ENCODE assay signal across 8 mouse cellular contexts in the genomic region with DNA sequence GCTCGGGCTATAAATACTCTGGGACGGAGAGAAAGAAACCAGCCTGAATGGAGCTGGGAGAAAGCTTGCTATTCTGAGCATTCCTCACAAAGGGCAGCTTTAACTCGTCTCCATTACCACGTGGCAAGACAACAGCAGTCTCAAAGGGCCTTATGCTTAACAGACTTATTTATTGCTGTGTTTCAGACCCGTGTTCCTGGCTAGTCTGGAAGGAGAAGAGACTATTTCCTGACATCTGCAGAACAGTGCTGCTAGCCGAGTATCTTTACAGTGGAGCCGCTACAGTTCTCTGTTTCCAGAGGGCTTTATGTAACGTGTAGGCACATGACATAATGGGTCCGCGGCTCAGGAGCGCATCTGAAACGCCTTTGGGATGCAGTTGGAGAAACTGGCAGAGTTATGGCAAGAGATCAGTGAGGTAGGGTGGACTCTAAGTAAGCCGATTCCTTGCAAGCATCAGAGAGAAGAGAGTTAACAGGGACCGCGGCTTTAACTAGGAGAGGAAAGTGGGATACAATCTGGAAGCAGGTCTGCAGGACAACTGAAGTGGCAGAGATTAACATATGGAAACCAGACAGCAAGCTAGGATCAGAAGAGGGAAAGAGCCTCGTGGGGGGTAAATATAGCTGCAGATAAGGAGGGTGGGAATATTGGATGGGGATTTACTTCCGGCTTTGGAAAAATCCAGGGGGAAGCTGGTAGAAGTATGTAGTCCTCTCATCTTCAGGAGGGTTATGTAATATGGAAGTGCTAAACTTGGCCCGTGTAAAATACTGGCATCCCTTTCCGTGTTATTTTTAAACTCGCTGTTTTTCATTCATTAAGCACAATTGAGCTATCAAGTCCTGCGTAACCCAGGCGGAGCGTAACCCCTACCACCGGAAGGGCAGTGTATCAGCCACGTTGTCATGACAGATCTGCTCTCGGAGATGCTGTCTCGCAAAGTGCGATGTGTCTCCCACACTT.
DNase-seq lines count a peak whose midpoint lies in the region; ATAC-seq lines count a peak whose summit lies in the region.

No protein-coding gene starts in this region.

- peak; percentile 7 to 45 for DNase-seq in adrenal gland, adult (ENCODE audit: inconsistent age in 2 of 2, low spot score in 1 of 2)
- no peak for DNase-seq in adrenal gland, postnatal 10 days
- DNase-seq in layer of hippocampus, adult 18-20 months (ENCODE audit: low spot score in 2 of 2): peak; percentile 46 to 74
- peak; percentile 48 for DNase-seq in lung, postnatal 36 days
- DNase-seq in B cell, adult 2 months: no peak

- H3K27me3 ChIP-seq in embryonic facial prominence, embryonic 12.5 days: no peaks in the 10 kb centered on the region
- no peaks in the 10 kb centered on the region for H3K27me3 ChIP-seq in heart, embryonic 16.5 days (ENCODE audit: control insufficient read depth, insufficient read depth, low read length)

- peaks cover 22% of the 10 kb centered on the region for H3K4me1 ChIP-seq in embryonic facial prominence, embryonic 12.5 days
- peaks cover 15% of the 10 kb centered on the region for H3K4me1 ChIP-seq in heart, embryonic 16.5 days (ENCODE audit: control insufficient read depth, insufficient read depth, low read length)

- no peaks in the 10 kb centered on the region for H3K36me3 ChIP-seq in embryonic facial prominence, embryonic 12.5 days
- no peaks in the 10 kb centered on the region for H3K36me3 ChIP-seq in heart, embryonic 16.5 days (ENCODE audit: control insufficient read depth, insufficient read depth)

- peak overlapping the region; percentile 61 for H3K27ac ChIP-seq in embryonic facial prominence, embryonic 12.5 days
- H3K27ac ChIP-seq in heart, embryonic 16.5 days (ENCODE audit: low read length): peak overlapping the region; percentile 3; the same call in 1 of the 2 replicates

- WGBS in embryonic facial prominence, embryonic 12.5 days: 46% methylated on average over 28 of the region's 28 CpGs
- WGBS in heart, embryonic 16.5 days: 18% methylated on average over 28 of the region's 28 CpGs

- H3K4me2 ChIP-seq in embryonic facial prominence, embryonic 12.5 days (replicated peaks): peak overlapping the region; percentile 29
- H3K4me2 ChIP-seq in heart, embryonic 16.5 days (ENCODE audit: low read depth, low read length): peak overlapping the region; percentile 63

- H3K9ac ChIP-seq in embryonic facial prominence, embryonic 12.5 days: no peak overlapping the region
- peak overlapping the region; percentile 55 for H3K9ac ChIP-seq in heart, embryonic 16.5 days (ENCODE audit: low read length)

- H3K4me3 ChIP-seq in embryonic facial prominence, embryonic 12.5 days: 0 out of 2 replicates have a peak overlapping the region, but pooled peaks have one; percentile 2
- H3K4me3 ChIP-seq in heart, embryonic 16.5 days (ENCODE audit: low read length): peak overlapping the region; percentile 31

- no peaks in the 10 kb centered on the region for H3K9me3 ChIP-seq in embryonic facial prominence, embryonic 12.5 days
- no peaks in the 10 kb centered on the region for H3K9me3 ChIP-seq in heart, embryonic 16.5 days (replicated peaks; ENCODE audit: control insufficient read depth, low read length)

- 0 out of 2 replicates have a peak, but pooled peaks have one; percentile 52 for ATAC-seq in embryonic facial prominence, embryonic 12.5 days (ENCODE audit: insufficient number of reproducible peaks, insufficient read depth, low FRiP score, low TSS enrichment)
- ATAC-seq in heart, embryonic 16.5 days (replicated peaks; ENCODE audit: extremely low read depth, insufficient read depth, low FRiP score): peak; percentile 37; the same call in 1 of the 2 replicates
- no peak for ATAC-seq in CD4-positive, CD25-positive, alpha-beta regulatory T cell, adult 4 months

Comparison
In these comparisons a context has a peak if more than half of its experiments do, and no peak if none do; other contexts are left out.
1. DNase-seq: peak in adrenal gland, adult (2 of 2), layer of hippocampus, adult 18-20 months (2 of 2) and lung, postnatal 36 days (single experiment); none in adrenal gland, postnatal 10 days (single experiment) and B cell, adult 2 months (0 of 2).